Mouse (Mus musculus): ENCODE data around the gene Sp4.

Gene Sp4

GRCm38 (mm10) chr12:118301072-118301865, at the start of gene Sp4:
Gene Sp4, minus strand, starts transcription at chr12:118301440.
- peak; percentile 93 for DNase-seq (ENCODE audit: low read depth, low spot score)

- DNase-seq (ENCODE audit: low read depth, low spot score): no peak
Measured at GRCm38 (mm10) chr12:118339107-118339506, 37.9 kb upstream of the Sp4 start.

GRCm38 (mm10) chr12:118338243-118338642, 37.0 kb upstream of the Sp4 start:
- no peak for DNase-seq (ENCODE audit: low read depth, low spot score)

- no peak for DNase-seq (ENCODE audit: low read depth, low spot score)
Measured at GRCm38 (mm10) chr12:118337291-118337690, 36.1 kb upstream of the Sp4 start.

- no peak for DNase-seq (ENCODE audit: low read depth, low spot score)
Measured at GRCm38 (mm10) chr12:118328739-118329249, 27.6 kb upstream of the Sp4 start.

- DNase-seq (ENCODE audit: low read depth, low spot score): no peak
Measured at GRCm38 (mm10) chr12:118327566-118327965, 26.3 kb upstream of the Sp4 start.

- DNase-seq (ENCODE audit: low read depth, low spot score): no peak
Measured at GRCm38 (mm10) chr12:118326161-118326560, 24.9 kb upstream of the Sp4 start.

- no peak for DNase-seq (ENCODE audit: low read depth, low spot score)
Measured at GRCm38 (mm10) chr12:118320076-118320475, 18.8 kb upstream of the Sp4 start.

- no peak for DNase-seq (ENCODE audit: low read depth, low spot score)
Measured at GRCm38 (mm10) chr12:118314477-118314845, 13.2 kb upstream of the Sp4 start.

GRCm38 (mm10) chr12:118313805-118314476, 12.7 kb upstream of the Sp4 start:
- DNase-seq (ENCODE audit: low read depth, low spot score): no peak

- DNase-seq (ENCODE audit: low read depth, low spot score): no peak
Measured at GRCm38 (mm10) chr12:118303586-118303985, 2.3 kb upstream of the Sp4 start.

GRCm38 (mm10) chr12:118303066-118303465, 1.8 kb upstream of the Sp4 start:
- DNase-seq (ENCODE audit: low read depth, low spot score): no peak

- DNase-seq (ENCODE audit: low read depth, low spot score): peak; percentile 99
Measured at GRCm38 (mm10) chr12:118301866-118302835, 911 bp upstream of the Sp4 start.

- no peak for DNase-seq (ENCODE audit: low read depth, low spot score)
Measured at GRCm38 (mm10) chr12:118300754-118301071, 527 bp downstream of the Sp4 start.

GRCm38 (mm10) chr12:118299956-118300355, 1.3 kb downstream of the Sp4 start:
- DNase-seq (ENCODE audit: low read depth, low spot score): peak; percentile 45

- no peak for DNase-seq (ENCODE audit: low read depth, low spot score)
Measured at GRCm38 (mm10) chr12:118299172-118299571, 2.1 kb downstream of the Sp4 start.

GRCm38 (mm10) chr12:118298516-118298915, 2.7 kb downstream of the Sp4 start:
- peak; percentile 24 for DNase-seq (ENCODE audit: low read depth, low spot score)

GRCm38 (mm10) chr12:118296236-118296635, 5.0 kb downstream of the Sp4 start:
- peak; percentile 69 for DNase-seq (ENCODE audit: low read depth, low spot score)

GRCm38 (mm10) chr12:118295793-118296192, 5.4 kb downstream of the Sp4 start:
- no peak for DNase-seq (ENCODE audit: low read depth, low spot score)

- no peak for DNase-seq (ENCODE audit: low read depth, low spot score)
Measured at GRCm38 (mm10) chr12:118288947-118289346, 12.3 kb downstream of the Sp4 start.

GRCm38 (mm10) chr12:118285099-118285498, 16.1 kb downstream of the Sp4 start:
- DNase-seq (ENCODE audit: low read depth, low spot score): peak; percentile 27

- DNase-seq (ENCODE audit: low read depth, low spot score): no peak
Measured at GRCm38 (mm10) chr12:118281961-118282360, 19.3 kb downstream of the Sp4 start.

Data from A20 (cell line).